Mouse (Mus musculus): ENCODE measurements at regions not wholly inside any gene's neighbourhood (a gene's known extent, or its start where the extent isn't known, plus 50 kb on each side); places are given as distances from the start of the nearest gene placed in this dataset.
"Not testable (repeated sequence)": the region's sequence is repeated elsewhere in the genome, so short reads cannot be mapped to it uniquely, and the experiment has no call there.

DNA sequence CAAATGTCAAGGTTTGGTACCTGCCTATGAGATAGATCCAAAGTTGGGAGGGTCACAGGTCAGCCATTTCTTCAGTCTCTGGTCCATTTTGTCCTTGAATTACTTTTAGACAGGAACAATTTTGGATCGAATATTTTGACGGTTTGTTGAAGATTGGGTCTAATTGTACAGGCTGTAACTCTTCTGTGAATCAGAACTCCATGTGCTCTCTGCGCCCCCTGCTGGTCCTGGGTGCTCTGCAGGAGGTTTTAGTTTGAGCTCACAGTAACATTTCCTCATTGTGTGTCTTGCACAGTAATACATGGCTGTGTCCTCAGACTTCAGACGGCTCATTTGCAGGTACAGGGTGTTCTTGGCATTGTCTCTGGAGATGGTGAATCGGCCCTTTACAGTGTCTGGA, 158.1 kb downstream of the Adam6a start:
- in situ Hi-C loops (cut with MboI; ENCODE audit: low pct_unique_long_range_greater_than_20kb in 1 of 2, low sequenced_read_pairs in 2 of 2, unreplicated experiment in 1 of 2): loop anchor here (5.0 to 25.0 kb wide), 4 partner anchors 40 to 490 kb away; partner anchors contain the start of gene Adam6b (in 1 of the 2)

- in situ Hi-C loops (cut with MboI; ENCODE audit: low pct_unique_long_range_greater_than_20kb in 1 of 2, low sequenced_read_pairs in 2 of 2, unreplicated experiment in 1 of 2): loop anchor here (5.0 to 25.0 kb wide), 6 partner anchors 54 to 504 kb away; partner anchors contain the start of gene Adam6b (in 1 of the 2)
Observed at GRCm38 (mm10) chr12:113716406-113716805, 172.7 kb downstream of the Adam6a start.

DNA sequence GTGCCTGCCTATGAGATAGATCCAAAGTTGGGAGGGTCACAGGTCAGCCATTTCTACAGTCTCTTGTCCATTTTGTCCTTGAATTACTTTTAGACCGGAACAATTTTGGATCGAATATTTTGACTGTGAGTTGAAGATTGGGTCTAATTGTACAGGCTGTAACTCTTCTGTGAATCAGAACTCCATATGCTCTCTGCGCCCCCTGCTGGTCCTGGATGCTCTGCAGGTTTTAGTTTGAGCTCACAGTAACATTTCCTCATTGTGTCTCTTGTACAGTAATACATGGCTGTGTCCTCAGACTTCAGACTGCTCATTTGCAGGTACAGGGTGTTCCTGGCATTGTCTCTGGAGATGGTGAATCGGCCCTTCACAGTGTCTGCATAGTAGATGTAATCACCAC, 192.1 kb downstream of the Adam6a start:
- in situ Hi-C loops (cut with MboI; ENCODE audit: low pct_unique_long_range_greater_than_20kb in 1 of 2, low sequenced_read_pairs in 2 of 2, unreplicated experiment in 1 of 2): no loop called here

GRCm38 (mm10) chr12:113746277-113746676, 202.6 kb downstream of the Adam6a start:
- in situ Hi-C loops (cut with MboI; ENCODE audit: low pct_unique_long_range_greater_than_20kb in 1 of 2, low sequenced_read_pairs in 2 of 2, unreplicated experiment in 1 of 2): no loop called here

DNA sequence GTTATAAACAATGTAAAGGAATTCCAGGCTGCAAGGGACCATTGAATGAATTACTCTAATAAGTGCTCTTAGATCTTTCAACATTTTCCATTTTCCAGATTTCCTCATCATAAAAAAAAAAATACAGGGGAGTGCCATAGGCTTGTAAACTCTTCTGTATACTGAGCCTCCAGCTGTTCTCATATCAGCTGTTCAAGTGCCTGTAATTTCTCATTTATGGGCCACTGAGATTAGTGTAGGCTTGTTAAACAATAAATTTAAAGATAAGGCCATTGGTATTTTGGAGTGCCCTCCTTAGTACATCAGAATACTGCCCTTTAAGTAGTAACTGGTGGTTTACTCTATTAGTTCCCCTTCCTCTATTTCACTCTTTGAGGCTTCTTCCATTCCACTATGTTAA, 204.3 kb downstream of the Adam6a start:
- in situ Hi-C loops (cut with MboI; ENCODE audit: low pct_unique_long_range_greater_than_20kb in 1 of 2, low sequenced_read_pairs in 2 of 2, unreplicated experiment in 1 of 2): no loop called here

- in situ Hi-C loops (cut with MboI; ENCODE audit: low pct_unique_long_range_greater_than_20kb in 1 of 2, low sequenced_read_pairs in 2 of 2, unreplicated experiment in 1 of 2): no loop called here
Observed at GRCm38 (mm10) chr12:113769587-113769986, 225.9 kb downstream of the Adam6a start.

GRCm38 (mm10) chr12:113795876-113796275, 252.2 kb downstream of the Adam6a start:
- in situ Hi-C loops (cut with MboI; ENCODE audit: low pct_unique_long_range_greater_than_20kb in 1 of 2, low sequenced_read_pairs in 2 of 2, unreplicated experiment in 1 of 2): not testable (repeated sequence)

- in situ Hi-C loops (cut with MboI; ENCODE audit: low pct_unique_long_range_greater_than_20kb in 1 of 2, low sequenced_read_pairs in 2 of 2, unreplicated experiment in 1 of 2): no loop called here
Observed at GRCm38 (mm10) chr12:113826377-113826776, 282.7 kb downstream of the Adam6a start.

GRCm38 (mm10) chr12:113858893-113859292, 315.2 kb downstream of the Adam6a start:
- in situ Hi-C loops (cut with MboI; ENCODE audit: low pct_unique_long_range_greater_than_20kb in 1 of 2, low sequenced_read_pairs in 2 of 2, unreplicated experiment in 1 of 2): no loop called here

GRCm38 (mm10) chr12:113878826-113879225, 335.1 kb downstream of the Adam6a start:
- in situ Hi-C loops (cut with MboI; ENCODE audit: low pct_unique_long_range_greater_than_20kb in 1 of 2, low sequenced_read_pairs in 2 of 2, unreplicated experiment in 1 of 2): no loop called here

DNA sequence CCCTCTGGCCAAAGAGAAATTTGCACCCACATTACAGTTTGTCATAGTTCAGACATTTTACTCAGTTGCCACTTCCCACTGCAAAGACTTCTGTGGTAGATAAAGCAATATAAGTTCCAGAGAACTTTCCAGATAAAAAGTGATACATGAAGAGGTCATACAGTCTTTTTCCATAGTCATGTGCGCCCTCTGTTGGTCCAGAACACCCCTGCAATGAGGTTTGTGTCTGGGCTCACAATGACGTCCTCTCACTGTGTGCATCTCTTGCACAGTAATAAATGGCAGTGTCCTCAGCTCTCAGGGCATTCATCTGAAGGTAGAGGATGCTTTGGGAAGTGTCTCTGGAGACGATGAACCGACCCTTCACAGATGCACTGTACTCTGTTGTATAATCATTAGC, 352.4 kb downstream of the Adam6a start:
- in situ Hi-C loops (cut with MboI; ENCODE audit: low pct_unique_long_range_greater_than_20kb in 1 of 2, low sequenced_read_pairs in 2 of 2, unreplicated experiment in 1 of 2): no loop called here

DNA sequence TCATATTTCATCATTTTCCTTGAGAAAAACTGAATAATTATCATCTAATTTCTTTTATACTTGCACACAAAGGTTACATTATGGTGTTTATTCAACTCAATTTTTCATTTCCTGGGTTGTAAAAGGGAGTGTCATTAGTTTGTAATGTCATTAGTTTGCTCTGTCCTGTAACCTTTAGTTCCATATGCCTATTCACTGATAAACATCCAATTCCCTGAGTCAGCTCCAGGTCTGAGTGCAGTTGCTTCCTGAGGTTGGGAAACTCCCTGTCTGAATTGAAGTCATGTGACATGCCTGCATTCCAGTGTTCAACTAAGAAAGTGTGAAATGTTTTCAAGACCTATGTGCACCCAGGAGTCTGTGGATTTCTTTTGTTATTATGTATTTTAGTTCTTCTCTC, 362.8 kb downstream of the Adam6a start:
- in situ Hi-C loops (cut with MboI; ENCODE audit: low pct_unique_long_range_greater_than_20kb in 1 of 2, low sequenced_read_pairs in 2 of 2, unreplicated experiment in 1 of 2): no loop called here

DNA sequence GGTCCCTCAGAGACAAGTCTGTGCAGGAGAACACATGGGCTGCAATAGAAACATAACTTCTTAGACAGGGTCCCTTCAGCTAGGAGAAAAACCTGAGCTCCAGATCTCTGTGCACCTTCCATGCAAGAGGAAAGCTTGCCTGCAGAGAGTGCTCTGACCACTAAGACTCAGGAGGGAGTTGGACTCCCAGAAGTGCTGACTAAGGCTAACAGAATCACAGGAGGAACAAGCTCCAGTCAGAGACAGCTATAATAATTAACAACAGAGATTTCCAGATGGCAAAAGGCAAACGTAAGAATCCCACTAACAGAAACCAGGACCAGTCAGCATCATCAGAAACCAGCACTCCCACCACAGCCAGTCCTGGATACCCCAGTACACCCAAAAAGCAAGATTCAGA, 364.0 kb downstream of the Adam6a start:
- in situ Hi-C loops (cut with MboI; ENCODE audit: low pct_unique_long_range_greater_than_20kb in 1 of 2, low sequenced_read_pairs in 2 of 2, unreplicated experiment in 1 of 2): no loop called here

GRCm38 (mm10) chr12:113911770-113912169, 368.1 kb downstream of the Adam6a start:
- in situ Hi-C loops (cut with MboI; ENCODE audit: low pct_unique_long_range_greater_than_20kb in 1 of 2, low sequenced_read_pairs in 2 of 2, unreplicated experiment in 1 of 2): no loop called here

DNA sequence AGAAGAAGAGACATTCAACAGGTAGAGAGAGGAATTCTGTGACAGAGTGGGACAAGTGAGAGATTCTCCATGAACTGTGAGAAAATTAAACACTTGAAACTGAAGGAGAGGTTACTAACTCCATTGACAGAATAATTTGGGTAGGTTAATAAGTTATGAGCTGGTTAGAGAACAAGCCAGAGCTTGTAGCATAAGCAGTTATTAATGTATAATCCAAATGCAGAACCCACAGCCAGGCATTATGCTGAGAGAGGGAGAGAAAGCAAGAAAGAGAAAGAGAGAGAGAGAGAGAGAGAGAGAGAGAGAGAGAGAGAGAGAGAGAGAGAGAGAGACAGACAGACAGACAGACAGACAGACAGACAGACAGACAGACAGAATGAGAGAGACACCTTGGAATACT, 397.0 kb downstream of the Adam6a start:
- in situ Hi-C loops (cut with MboI; ENCODE audit: low pct_unique_long_range_greater_than_20kb in 1 of 2, low sequenced_read_pairs in 2 of 2, unreplicated experiment in 1 of 2): no loop called here

DNA sequence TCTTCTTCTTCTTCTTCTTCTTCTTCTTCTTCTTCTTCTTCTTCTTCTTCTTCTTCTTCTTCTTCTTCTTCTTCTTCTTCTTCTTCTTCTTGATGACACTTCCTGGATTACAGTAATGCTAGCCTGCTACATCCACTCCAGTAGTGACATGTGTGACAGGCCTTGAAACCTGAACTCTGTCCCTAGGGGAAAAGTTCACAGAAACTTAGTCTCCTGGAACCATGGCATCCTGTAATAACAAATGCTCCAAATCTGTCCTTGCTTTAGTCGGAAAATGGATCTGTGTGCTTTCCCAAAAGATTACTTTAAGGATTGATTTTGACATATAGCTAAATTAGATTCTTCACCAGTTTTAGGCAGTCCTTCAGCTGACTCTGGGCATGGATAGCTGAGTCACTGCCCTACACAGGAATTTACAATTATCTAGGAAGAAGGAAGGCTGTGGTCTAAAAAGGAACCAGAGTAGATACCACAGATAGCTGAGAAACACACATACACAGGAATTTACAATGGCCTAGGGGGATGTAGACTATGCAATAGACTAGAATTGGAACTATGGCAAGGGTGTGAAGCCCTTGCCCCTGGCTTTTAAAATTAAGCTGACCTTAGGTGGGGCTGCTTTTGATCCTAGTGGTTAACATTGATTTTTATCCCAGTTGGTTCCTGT, 400.1 kb downstream of the Adam6a start:
- in situ Hi-C loops (cut with MboI; ENCODE audit: low pct_unique_long_range_greater_than_20kb in 1 of 2, low sequenced_read_pairs in 2 of 2, unreplicated experiment in 1 of 2): not testable (repeated sequence)

DNA sequence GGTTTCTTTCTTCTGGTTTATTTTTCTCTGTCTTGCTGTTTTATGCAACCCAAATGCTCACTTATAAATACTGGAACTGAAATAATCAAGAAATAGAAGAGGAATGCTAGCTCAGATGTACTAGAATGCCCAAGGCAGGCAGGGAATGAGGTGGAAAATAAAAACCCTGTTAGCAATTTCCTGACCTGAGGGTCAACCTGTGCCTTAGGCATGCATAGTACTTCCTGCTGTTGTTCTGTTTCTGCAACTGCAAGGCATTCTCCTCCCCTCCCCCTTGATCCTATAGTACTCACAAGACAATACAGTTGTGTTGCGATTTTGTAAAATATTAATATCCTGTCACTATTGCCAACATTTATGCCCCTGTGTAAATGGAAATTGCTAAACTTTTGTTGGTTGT, 402.1 kb downstream of the Adam6a start:
- in situ Hi-C loops (cut with MboI; ENCODE audit: low pct_unique_long_range_greater_than_20kb in 1 of 2, low sequenced_read_pairs in 2 of 2, unreplicated experiment in 1 of 2): loop anchor here in 1 of 2 experiments (5.0 kb wide), 1 partner anchor 67 kb away; no protein-coding TSS in a partner anchor

GRCm38 (mm10) chr12:113948017-113948416, 404.3 kb downstream of the Adam6a start:
- in situ Hi-C loops (cut with MboI; ENCODE audit: low pct_unique_long_range_greater_than_20kb in 1 of 2, low sequenced_read_pairs in 2 of 2, unreplicated experiment in 1 of 2): loop anchor here in 1 of 2 experiments (5.0 kb wide), 1 partner anchor 64 kb away; no protein-coding TSS in a partner anchor

GRCm38 (mm10) chr12:113974271-113974670, 430.6 kb downstream of the Adam6a start:
- in situ Hi-C loops (cut with MboI; ENCODE audit: low pct_unique_long_range_greater_than_20kb in 1 of 2, low sequenced_read_pairs in 2 of 2, unreplicated experiment in 1 of 2): loop anchor here (5.0 to 10.0 kb wide), 2 partner anchors 61 to 63 kb away; no protein-coding TSS in a partner anchor

- in situ Hi-C loops (cut with MboI; ENCODE audit: low pct_unique_long_range_greater_than_20kb in 1 of 2, low sequenced_read_pairs in 2 of 2, unreplicated experiment in 1 of 2): loop anchor here in 1 of 2 experiments (25.0 kb wide), 1 partner anchor 156 kb away; no protein-coding TSS in a partner anchor
Observed at GRCm38 (mm10) chr12:113981613-113982012, 437.9 kb downstream of the Adam6a start.
